Mouse (Mus musculus) lung, postnatal 36 days (tissue): ENCODE measurements around the gene Rbm3.

ENCODE experiments used
- DNase-seq: peaks from one replicate; pipeline ENCODE4 v3.0.0; 2022; ENCODE audit warnings: mixed read lengths

The Rbm3 gene

GRCm38 (mm10) chrX:8145153-8145991 is at the start of gene Rbm3:
TSS of gene Rbm3 (minus strand) at chrX:8145880.
- DNase-seq: peak; percentile 93

DNA sequence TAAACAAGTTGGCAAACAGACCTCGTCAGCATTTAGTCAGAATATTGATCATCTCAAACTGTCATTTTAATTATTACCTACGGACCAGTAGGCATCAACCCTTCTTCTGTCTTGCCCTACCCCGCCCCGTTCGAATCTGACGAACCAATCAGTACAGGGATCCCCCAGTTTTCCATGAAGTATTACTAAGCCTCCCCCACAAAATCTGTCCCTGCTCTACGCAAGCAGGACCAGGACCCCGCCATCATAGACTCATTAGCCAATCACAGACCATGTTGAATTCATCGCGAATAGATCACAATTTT is 47.7 kb upstream of the Rbm3 start, which contains the start of gene Ebp:
Gene Ebp, minus strand, starts transcription at position 94 of the 305 bp plus-strand sequence.
- peak; percentile 26 for DNase-seq

DNA sequence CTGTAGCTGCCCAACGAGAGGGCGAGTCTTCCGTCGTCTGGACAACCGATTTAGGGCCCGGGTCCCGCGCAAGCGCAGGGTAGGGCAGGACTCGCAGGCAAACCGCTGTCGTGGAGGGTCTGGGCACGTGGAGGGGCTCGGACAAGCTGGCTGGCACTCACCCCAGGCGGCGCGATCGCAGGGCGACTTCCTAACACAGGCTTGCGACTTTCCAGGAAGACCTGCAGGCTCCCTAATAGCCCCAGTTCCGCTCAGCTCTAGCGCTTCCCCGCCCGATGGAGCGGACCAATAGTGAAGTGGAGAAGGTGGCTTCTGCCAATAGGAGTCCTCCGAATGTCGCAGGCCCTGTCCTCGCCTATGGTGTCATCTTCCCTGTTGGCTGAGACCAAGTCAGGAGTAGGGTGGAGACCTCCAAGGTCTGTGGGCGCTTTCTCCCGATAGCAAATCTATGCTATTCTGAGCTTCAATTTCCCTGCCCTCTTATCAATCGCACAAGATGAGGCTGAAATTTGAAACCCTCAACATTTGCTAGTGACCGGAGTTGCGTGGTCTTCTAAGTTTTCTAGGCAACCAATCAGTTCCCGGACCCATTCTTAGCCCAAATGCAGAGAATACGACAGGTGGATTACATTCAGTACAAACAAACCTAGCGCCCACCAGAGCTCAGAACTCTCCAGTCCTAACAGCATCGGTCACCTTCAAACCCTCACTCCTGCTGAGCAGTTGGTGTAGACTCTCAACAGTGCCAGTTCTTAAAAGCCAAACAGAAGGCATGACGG is 47.1 kb upstream of the Rbm3 start:
- DNase-seq: peak; percentile 88

DNA sequence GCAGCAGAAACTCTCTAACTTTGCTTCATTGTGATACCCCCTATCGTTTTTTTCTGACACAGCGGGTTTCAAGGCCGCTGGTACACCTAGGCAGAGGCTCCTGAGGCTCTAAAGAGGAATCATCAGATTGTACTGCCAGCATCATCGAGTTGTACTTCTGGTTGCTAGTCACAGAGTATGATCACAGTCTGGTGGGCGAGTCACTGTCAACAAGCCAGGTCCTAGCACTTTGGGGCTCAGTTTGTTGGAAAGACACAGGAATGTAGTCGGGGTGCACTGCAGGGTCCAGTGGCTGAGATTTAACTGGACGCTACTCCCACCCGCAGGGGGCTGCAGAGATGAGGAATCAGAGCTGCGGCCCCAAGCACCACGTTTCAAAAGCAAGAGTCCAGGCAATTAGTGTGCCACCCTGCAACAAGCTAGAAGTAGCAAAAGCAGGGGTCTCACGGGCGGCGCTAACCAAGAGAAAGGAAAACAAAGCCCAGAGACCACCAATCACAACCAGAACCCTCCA is 46.5 kb upstream of the Rbm3 start:
- no peak for DNase-seq

GRCm38 (mm10) chrX:8182871-8183540 is 37.3 kb upstream of the Rbm3 start:
- DNase-seq: no peak

GRCm38 (mm10) chrX:8179646-8180045 is 34.0 kb upstream of the Rbm3 start:
- no peak for DNase-seq

- no peak for DNase-seq
Observed at GRCm38 (mm10) chrX:8178871-8179270, 33.2 kb upstream of the Rbm3 start.

DNA sequence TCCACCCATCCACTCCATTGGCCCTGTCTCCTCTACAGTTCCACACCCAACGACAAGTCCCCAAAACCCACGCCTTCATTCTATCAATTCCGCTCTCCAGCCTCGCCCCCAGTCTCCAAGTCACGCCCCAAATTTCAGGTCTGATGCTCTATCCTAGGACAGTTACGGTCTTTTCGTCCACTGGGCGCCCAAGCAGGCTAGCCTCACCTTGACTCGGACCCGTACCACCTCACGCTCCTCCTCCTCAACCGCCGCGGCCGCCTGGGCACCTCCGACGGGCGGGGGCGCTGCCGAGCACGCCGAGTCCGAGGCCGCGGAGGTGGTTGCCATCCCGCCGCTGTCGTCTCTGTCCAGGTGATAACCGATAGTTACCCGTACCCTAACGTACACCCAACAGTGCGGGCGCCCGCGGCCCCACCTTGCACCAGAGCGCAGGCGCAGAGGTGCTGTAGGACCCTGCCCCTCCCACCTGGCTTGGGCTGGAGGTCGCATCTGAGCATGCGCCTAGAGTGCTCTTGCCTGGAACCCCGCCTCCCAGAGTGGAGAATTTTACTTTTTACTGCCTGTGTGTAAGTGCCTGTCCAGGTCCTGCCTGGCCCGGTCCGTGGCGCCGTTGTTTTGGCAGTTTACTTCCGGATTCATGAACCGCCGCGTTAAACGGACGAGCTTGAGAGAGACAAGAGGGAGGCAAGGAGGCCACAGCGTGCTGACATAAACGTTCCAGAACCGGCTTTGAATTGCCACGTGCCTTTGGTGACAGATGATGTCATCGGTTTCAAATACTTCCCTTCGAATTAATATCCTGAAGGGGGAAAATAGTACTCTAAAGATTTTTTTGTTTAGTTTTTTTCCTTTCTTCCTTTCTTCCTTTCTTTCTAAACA is 30.1 kb upstream of the Rbm3 start, which contains the start of gene Tbc1d25:
Gene Tbc1d25, minus strand, starts transcription at position 678 of the 882 bp plus-strand sequence.
- DNase-seq: peak; percentile 94

GRCm38 (mm10) chrX:8175169-8175503 is 29.5 kb upstream of the Rbm3 start:
- no peak for DNase-seq

GRCm38 (mm10) chrX:8167716-8168647 is 22.3 kb upstream of the Rbm3 start:
- DNase-seq: peak; percentile 13

DNA sequence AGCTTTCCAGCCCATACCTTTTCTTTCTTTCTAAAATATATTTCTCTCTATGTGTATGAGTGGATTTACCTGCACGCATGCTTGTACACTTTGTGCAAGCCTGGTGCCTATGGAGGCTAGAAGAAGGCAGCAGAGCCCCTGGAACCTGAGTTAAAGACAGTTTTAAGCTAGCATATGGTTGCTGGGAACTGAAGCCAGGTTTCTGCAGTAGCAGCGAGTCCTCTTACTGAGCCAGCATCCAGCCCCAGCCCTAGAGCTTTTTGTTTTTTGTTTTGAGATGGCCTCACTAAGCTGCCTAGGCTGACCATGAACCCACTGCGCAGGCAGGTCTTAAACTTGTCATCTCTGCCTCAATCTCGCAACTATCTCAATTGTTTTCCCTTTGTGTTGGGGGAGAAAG is 18.8 kb upstream of the Rbm3 start:
- no peak for DNase-seq

DNA sequence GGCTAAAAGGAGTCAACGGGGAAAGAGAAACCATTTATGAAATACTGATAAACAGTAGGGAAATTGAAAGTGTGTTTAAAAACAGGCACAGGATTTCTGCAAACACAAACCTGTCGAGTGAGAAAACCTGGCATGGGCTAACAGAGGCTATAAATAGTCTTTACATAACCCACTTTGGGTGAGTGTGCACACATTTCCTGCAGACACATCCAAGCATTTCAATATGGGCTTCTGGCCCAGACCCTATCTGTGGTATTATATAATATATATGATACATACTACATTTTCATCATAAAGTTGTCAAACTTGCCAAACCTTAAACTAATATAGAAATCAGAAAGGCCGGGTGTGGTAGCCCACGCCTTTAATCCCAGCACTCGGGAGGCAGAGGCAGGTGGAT is 17.4 kb upstream of the Rbm3 start:
- peak; percentile 58 for DNase-seq

GRCm38 (mm10) chrX:8143750-8144149 is 1.9 kb downstream of the Rbm3 start:
- no peak for DNase-seq

GRCm38 (mm10) chrX:8142948-8143347 is 2.7 kb downstream of the Rbm3 start:
- DNase-seq: no peak

- no peak for DNase-seq
Observed at GRCm38 (mm10) chrX:8141058-8141457, 4.6 kb downstream of the Rbm3 start.

- DNase-seq: no peak
Observed at GRCm38 (mm10) chrX:8140446-8140845, 5.2 kb downstream of the Rbm3 start.

DNA sequence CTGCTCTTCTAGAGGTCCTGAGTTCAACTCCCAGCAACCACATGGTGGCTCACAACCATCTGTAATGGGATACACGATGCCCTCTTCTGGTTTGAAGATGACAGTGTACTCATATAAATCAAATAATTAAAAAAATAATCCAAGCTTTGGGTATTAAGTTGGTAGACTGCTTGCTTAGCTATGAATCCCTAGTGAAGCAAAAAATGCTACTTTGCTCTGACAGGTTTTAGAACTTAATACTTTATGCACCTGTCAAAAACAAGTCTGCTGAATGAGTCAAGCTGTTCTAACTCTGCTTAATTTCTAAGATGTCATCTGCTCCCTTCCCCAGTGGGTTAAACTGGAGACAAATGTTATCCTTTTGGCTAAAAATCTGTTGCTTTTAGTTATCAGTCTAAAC is 6.2 kb downstream of the Rbm3 start:
- DNase-seq: no peak

- DNase-seq: peak; percentile 20
Observed at GRCm38 (mm10) chrX:8135886-8136285, 9.8 kb downstream of the Rbm3 start.

DNA sequence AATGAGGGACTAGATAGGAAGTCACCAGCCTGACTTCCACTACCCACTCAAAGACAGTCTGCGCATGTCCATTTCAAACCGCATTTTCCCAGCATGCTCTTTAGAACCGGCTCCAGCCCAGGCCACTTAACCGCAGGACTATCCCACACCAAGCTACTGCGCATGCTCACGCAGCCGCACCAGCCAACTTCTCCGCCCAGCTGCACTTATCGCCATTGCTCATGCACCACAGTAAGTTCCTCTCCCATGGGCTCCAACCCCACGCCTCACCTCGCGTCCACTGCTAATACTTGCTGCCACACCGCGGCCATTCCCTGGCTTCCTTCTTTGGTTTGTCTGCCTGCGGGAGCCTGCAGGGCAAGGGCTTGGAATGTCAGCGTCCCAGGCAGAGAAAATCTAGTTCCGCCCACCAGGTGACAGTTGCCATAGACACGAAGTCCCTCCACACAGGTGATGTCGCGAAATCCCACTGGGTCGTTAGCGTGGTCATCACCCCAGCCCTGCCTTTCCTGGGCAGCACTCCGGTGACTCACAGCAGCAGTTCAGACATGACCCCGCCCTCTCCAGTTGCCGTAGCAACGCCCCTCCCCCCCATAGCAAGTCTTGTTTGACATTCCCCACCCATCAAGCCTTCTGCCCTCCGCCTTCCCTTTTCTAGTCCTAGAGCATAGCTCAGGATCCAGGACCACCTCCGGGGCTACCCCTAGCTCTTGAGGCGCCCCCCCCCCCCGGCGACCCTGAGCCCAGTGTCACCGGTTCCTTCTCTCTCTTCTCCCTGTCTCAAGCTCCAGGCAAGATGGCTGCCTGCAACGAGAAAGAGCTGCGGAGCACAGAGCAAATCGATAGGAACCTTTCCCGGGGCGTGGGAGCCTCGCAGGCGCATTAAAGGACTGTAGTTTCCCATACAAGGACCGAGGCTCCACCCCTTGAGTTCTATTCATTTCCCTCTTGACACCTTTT is 13.4 kb downstream of the Rbm3 start, which contains the start of gene Wdr13:
Gene Wdr13, minus strand, starts transcription at position 876 of the 960 bp plus-strand sequence.
- peak; percentile 95 for DNase-seq

DNA sequence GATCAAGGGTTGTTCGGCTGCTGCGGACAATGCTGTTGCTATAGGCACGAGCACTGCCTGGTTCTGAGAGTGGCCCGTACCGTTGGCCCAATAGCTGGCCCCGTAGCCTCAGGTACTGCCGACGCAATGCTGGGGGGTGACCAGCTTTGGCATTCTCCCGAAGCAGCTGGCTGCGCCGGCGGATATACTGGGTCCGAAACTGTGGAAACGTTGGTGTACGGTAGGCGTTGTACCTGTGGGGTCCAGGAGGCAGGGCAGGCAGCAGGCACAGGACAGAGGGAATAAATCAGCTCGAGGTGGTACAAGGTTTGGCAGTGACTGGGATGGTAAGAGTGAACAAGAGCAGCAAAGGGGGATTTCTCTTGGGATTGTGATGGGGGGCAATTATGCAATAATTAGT is 14.3 kb downstream of the Rbm3 start:
- no peak for DNase-seq
